Mouse (Mus musculus) large intestine, adult 2 months (tissue): ENCODE data around the gene Slc12a7. TPM values are rescaled to one million over a fixed set of nuclear protein-coding genes. Genes with fewer than 3 reads are reported as not detected.
A peak's percentile ranks its signal among the peaks of the same experiment; 100 is the strongest.

Experiments
- DNase-seq: peaks from one replicate; pipeline ENCODE4 v3.0.0-alpha.2; 2012; ENCODE audit warnings: low read depth, low spot score
- WGBS: fragments of 180-500 bp; shearing (Covaris S2); methylation state at CpG from one replicate; pipeline ENCODE4 v1.1.7; 2018; 5-methylcytosine and 5-hydroxymethylcytosine counted together
- polyA plus RNA-seq: library from polyadenylated mRNA; depleted of rRNA; stranded (reverse); fragments of >200 nt; gene quantifications from 2 replicates; pipeline ENCODE4 v1.2.3, GENCODE M21; 2012; rRNA removed

Gene Slc12a7
- polyA plus RNA-seq, 1 experiment, result 74.3 TPM

- DNase-seq, result no peak
- WGBS, result 2% methylated on average over 62 of the region's 65 CpGs
These were observed 113.9 kb downstream of the Slc12a7 start for GRCm38 (mm10) chr13:73846589-73847464.

- under 1% methylated on average over 38 of the region's 38 CpGs for WGBS
- DNase-seq, result peak; percentile 13
These were observed 114.6 kb downstream of the Slc12a7 start, which contains the start of gene Nkd2 for GRCm38 (mm10) chr13:73847465-73847836. Nkd2 (minus strand) TSS chr13:73847631.

Other genes starting within 250 kb of the Slc12a7 start
- gene Slc6a3, start 196.3 kb upstream of the Slc12a7 start, polyA plus RNA-seq, result 0.07 TPM in 1 of 2 replicates, not detected in the other
- 206 and 230 TPM in 2 replicates for gene Clptm1l, start 129.1 kb upstream of the Slc12a7 start, polyA plus RNA-seq
- gene Tert, start 106.2 kb upstream of the Slc12a7 start, polyA plus RNA-seq, result 2.4 and 5.0 TPM in 2 replicates
- gene Slc6a18, start 55.1 kb upstream of the Slc12a7 start, polyA plus RNA-seq, result 0.85 and 1.9 TPM in 2 replicates
- gene Slc6a19, start 28.2 kb upstream of the Slc12a7 start, polyA plus RNA-seq, result 278 and 763 TPM in 2 replicates
- 14.6 and 17.4 TPM in 2 replicates for gene Nkd2, start 114.5 kb downstream of the Slc12a7 start, polyA plus RNA-seq
- 2.9 and 3.1 TPM in 2 replicates for gene Trip13, start 204.7 kb downstream of the Slc12a7 start, polyA plus RNA-seq
- 31.3 and 33.8 TPM in 2 replicates for gene Brd9, start 204.7 kb downstream of the Slc12a7 start, polyA plus RNA-seq
- gene Zdhhc11, start 230.8 kb downstream of the Slc12a7 start, polyA plus RNA-seq, result not detected in 2 replicates